Mouse (Mus musculus): ENCODE measurements around the gene Ipo11. TPM values are rescaled to one million over a fixed set of nuclear protein-coding genes. Genes with fewer than 3 reads are reported as not detected.

Gene Ipo11
- total RNA-seq, 2 experiments from 2014 or later: 16.5 TPM

- no peak for DNase-seq
These were observed 32.1 kb downstream of the Ipo11 start for GRCm38 (mm10) chr13:106904637-106905036.

GRCm38 (mm10) chr13:106894284-106894683 is 42.5 kb downstream of the Ipo11 start:
- no peak for DNase-seq

GRCm38 (mm10) chr13:106893701-106894100 is 43.1 kb downstream of the Ipo11 start:
- no peak for DNase-seq

- DNase-seq: no peak
These were observed 43.6 kb downstream of the Ipo11 start for GRCm38 (mm10) chr13:106893196-106893595.

GRCm38 (mm10) chr13:106887364-106887763 is 49.4 kb downstream of the Ipo11 start:
- DNase-seq: no peak

- DNase-seq: no peak
These were observed 52.5 kb downstream of the Ipo11 start for GRCm38 (mm10) chr13:106884249-106884648.

- DNase-seq: no peak
These were observed 60.5 kb downstream of the Ipo11 start for GRCm38 (mm10) chr13:106876278-106876677.

- no peak for DNase-seq
These were observed 71.2 kb downstream of the Ipo11 start for GRCm38 (mm10) chr13:106865547-106865946.

- DNase-seq: no peak
These were observed 78.0 kb downstream of the Ipo11 start for GRCm38 (mm10) chr13:106858779-106859178.

- DNase-seq: no peak
These were observed 80.2 kb downstream of the Ipo11 start for GRCm38 (mm10) chr13:106856556-106856955.

- DNase-seq: no peak
These were observed 89.2 kb downstream of the Ipo11 start for GRCm38 (mm10) chr13:106847534-106847933.

GRCm38 (mm10) chr13:106844928-106845327 is 91.8 kb downstream of the Ipo11 start:
- no peak for DNase-seq

GRCm38 (mm10) chr13:106842542-106842941 is 94.2 kb downstream of the Ipo11 start:
- no peak for DNase-seq

- DNase-seq: no peak
These were observed 98.0 kb downstream of the Ipo11 start for GRCm38 (mm10) chr13:106838778-106839177.

- no peak for DNase-seq
These were observed 100.3 kb downstream of the Ipo11 start for GRCm38 (mm10) chr13:106836527-106836879.

- DNase-seq: peak; percentile 13
These were observed 100.8 kb downstream of the Ipo11 start for GRCm38 (mm10) chr13:106835844-106836526.

GRCm38 (mm10) chr13:106830029-106830428 is 106.7 kb downstream of the Ipo11 start:
- no peak for DNase-seq

- no peak for DNase-seq
These were observed 107.3 kb downstream of the Ipo11 start for GRCm38 (mm10) chr13:106829327-106829997.

- DNase-seq: no peak
These were observed 111.1 kb downstream of the Ipo11 start for GRCm38 (mm10) chr13:106825618-106826017.

- DNase-seq: no peak
These were observed 112.9 kb downstream of the Ipo11 start for GRCm38 (mm10) chr13:106823875-106824191.

- DNase-seq: no peak
These were observed 113.5 kb downstream of the Ipo11 start for GRCm38 (mm10) chr13:106823121-106823874.

- DNase-seq: no peak
These were observed 116.6 kb downstream of the Ipo11 start for GRCm38 (mm10) chr13:106820149-106820548.

GRCm38 (mm10) chr13:106819749-106820148 is 117.0 kb downstream of the Ipo11 start:
- no peak for DNase-seq

All from gastrocnemius, postnatal 25 days (tissue).